Mouse (Mus musculus) neutrophil, adult 5-6 weeks (primary cell): ENCODE measurements around the gene Wbp4. TPM values are rescaled to one million over a fixed set of nuclear protein-coding genes. Genes with fewer than 3 reads are reported as not detected.
"Not testable (repeated sequence)": the region's sequence is repeated elsewhere in the genome, so short reads cannot be mapped to it uniquely, and the experiment has no call there.

ENCODE experiments used
- ATAC-seq: fragments of 151-379, 151-347 bp; 2 replicates; pipeline ENCODE4 v1.8.0; 2017; ENCODE audit warnings: mild to moderate bottlenecking, moderate TSS enrichment; ENCODE audit not compliant: insufficient number of reproducible peaks, poor library complexity, low FRiP score, severe bottlenecking; ENCODE audit errors: extremely low read depth
- total RNA-seq: library from RNA; stranded (forward); fragments of 200-1000 nt; gene quantifications from 2 replicates; pipeline ENCODE4 v1.2.3, GENCODE M21; 2017

The Wbp4 gene
- 64.7 and 66.0 TPM in 2 replicates for total RNA-seq

- ATAC-seq = peak; percentile 83
Observed at GRCm38 (mm10) chr14:79481339-79482151, at the start of gene Wbp4. TSS of gene Wbp4 (minus strand) at chr14:79481520.

GRCm38 (mm10) chr14:79530761-79531160 lies 49.4 kb upstream of the Wbp4 start:
- no peak for ATAC-seq

GRCm38 (mm10) chr14:79529581-79530554 lies 48.5 kb upstream of the Wbp4 start:
- ATAC-seq = peak; percentile 77

GRCm38 (mm10) chr14:79527704-79528103 lies 46.4 kb upstream of the Wbp4 start:
- ATAC-seq = no peak

- not testable (repeated sequence) for ATAC-seq
Observed at GRCm38 (mm10) chr14:79526106-79526505, 44.8 kb upstream of the Wbp4 start.

GRCm38 (mm10) chr14:79522387-79522786 lies 41.1 kb upstream of the Wbp4 start:
- peak; percentile 30; the same call in 1 of the 2 replicates for ATAC-seq

DNA sequence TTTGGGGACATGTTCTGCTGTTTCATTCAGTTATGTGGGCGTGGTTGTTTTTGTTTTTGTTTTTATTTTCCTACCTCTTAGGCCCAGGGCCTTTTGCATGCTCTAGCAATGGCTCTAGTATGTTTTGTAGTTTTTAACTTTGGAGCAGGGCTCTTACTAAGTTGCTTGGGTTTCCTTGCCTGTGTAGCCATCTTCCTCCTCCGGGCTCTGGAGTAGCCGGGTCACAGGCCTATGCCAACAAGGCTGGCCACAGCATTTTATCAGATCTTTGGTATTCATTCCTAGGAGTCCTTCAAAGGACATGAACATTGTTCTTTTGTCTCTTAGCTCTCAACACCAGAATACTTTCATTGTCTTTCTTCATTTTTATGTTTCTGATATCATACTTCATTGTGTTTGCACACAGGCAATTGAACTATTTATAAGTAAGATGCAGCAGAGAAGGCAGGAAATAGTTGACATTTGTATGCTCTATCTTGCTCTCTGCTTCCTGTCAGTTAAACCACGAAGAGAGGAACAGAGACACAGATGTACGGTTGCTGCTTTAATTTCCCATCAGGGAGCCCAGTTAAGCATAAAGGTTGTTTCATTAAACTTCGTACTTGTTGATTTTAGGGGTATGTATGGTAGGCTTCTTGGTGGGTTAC lies 40.3 kb upstream of the Wbp4 start:
- peak; percentile 48; the same call in 1 of the 2 replicates for ATAC-seq

GRCm38 (mm10) chr14:79521056-79521455 lies 39.7 kb upstream of the Wbp4 start:
- no peak for ATAC-seq

DNA sequence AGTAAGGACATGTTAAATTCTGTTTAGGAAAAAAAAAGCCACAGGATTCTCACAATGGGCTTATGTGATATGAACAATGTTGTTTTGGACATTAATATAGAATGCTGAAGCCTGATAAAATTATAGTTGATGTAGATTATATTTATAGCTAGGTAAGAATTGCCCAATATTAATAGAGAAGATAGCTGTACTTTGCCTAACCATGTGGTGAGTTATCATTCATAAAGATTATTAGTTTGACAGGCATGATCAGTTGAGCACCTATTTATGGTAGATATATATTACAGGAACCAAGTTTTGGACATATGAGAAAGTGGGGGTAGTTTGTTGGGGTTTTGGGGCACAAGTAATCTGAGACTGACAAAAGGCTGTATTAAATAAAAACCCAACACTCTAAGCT lies 39.3 kb upstream of the Wbp4 start:
- no peak for ATAC-seq

- no peak for ATAC-seq
Observed at GRCm38 (mm10) chr14:79519663-79519975, 38.3 kb upstream of the Wbp4 start.

GRCm38 (mm10) chr14:79518761-79519662 lies 37.7 kb upstream of the Wbp4 start:
- no peak for ATAC-seq

DNA sequence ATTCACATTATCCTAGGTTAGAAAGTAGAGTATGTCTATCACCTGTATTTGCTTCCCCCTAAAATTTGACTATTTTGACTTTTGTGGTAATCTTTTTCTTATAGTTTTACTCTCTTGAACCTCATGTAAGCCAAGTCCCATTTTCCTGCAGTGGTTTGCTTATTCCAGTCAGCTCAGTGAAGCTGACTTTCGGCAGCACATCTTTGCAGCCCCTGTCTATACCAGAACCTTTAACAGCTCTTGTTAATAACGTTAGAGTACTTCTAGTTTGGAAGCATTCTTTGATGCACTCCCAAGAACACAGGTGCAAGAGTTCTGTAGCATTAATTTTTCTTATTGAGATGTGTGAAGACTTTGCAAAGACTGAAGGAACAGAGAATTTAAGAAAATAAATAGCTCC lies 36.8 kb upstream of the Wbp4 start:
- ATAC-seq = no peak

DNA sequence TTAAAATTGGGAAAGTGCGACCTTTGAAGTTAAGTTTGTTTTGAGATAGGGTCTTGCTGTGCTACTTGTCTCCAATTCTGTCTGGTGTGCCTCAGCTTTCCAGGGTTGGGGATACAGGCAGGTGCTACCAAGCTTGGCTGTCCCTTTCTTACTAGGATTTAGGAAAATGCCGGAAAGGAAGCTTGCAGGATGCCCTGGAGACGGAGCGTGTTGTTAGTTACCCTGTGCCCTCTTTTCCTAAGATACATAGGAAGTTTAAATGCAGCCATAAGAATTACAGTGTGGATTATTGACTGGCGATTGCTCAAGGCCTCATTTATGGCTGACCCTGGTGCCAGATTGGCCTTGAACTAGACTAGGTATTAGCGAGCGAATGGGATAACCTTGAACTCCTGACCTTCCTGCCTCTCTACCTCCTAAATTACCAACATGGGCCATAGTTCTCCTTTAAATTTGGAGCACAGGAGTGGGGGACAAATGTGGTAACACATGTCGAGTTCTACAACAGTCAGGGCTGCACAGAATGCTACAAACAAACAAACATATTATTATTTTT lies 35.9 kb upstream of the Wbp4 start:
- no peak for ATAC-seq

DNA sequence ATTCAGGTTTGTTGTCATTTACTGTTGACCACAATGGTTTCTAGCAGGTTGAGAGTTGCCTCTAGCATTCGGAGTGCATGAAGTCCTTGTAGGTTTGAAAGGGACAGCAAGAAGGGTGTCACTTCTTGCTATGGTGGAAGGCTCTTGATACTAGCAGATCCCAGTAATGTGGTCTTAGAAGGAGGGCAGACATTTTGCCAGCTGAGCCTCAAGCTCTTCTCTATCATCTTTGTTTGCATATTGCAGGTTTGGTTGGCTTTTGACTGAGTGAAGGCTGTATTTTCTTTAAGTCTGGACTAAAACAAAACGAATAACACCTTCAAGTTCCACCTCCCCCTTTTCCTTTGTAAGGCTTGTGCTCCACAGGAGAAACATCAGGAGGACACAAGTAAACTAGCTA lies 35.4 kb upstream of the Wbp4 start:
- no peak for ATAC-seq

DNA sequence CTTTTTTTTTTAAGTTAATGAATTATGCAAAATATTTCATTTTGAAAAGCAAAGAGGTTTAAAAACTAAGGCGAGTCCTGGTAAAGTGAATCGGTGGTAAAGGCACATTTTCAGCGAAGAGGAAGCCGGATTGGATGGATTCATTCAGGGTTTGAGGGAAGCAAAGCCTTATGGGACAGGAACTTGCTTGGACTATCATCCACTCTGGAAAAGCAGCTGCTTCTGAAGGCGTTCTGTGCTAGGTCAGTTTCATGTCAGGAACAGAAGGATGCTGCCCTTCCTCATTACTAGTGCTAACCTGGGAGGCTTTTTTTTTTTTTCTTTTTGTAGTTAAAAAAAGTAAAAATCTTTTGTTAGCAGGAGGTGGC lies 34.9 kb upstream of the Wbp4 start:
- ATAC-seq = no peak

DNA sequence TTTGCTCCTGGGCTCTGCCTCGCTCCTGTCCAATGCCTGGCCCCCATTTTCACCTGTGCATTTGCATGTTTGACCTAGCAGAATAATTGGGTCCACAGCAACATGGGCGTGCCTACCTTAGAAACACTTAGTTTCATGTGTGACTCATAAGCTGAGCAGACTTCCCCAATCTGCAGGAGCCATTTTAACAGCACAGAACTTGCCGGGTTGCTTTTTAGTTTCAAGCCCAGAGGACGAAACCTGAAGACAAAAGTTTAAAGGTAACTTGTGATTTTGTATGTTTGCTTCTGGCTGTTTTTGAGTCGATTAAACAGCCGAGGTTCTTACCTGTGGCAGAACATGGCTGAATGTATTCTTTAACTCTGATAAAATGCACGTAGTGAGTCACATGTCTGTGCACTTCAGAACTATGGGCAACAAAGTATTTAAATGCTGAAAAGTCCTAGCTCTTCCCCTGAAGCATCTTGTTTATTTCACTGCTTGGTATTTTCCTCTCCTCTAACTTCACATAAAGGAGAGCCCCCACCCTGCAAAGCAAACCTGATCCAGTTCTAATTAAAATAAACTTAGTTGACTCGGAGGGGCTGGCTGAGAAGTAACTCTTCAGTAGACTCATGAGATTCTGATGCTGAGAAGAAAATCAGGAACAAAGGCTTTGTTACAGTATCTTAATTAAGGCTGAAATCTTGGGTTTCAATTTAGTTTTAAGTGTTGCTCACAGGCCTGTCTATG lies 34.4 kb upstream of the Wbp4 start:
- peak; percentile 95 for ATAC-seq

GRCm38 (mm10) chr14:79515100-79515499 lies 33.8 kb upstream of the Wbp4 start:
- no peak for ATAC-seq

GRCm38 (mm10) chr14:79513951-79514350 lies 32.6 kb upstream of the Wbp4 start:
- ATAC-seq = no peak
